ENCODE assay signal across 1 mouse cellular context in genomic region chrX:12840160-12841020, GRCm38 (mm10).
TF ChIP-seq lines count a peak whose summit lies in the region.

No protein-coding gene starts in this region.

TF ChIP-seq in MEL, 35 proteins besides CTCF, POLR2A, EP300 and RAD21 (continued from another document):
- no peak for TF ChIP-seq MAFK (IDR thresholded peaks at IDR 0.05; ENCODE audit: borderline replicate concordance, low read depth, low read length)
- TF ChIP-seq TCF12 (IDR thresholded peaks at IDR 0.05; ENCODE audit: low read depth, low read length), result no peak
TF ChIP-seq in MEL: peak in this region for 6.
